Mouse (Mus musculus): Measurements from ENCODE around the gene Man2a2.

Gene Man2a2

GRCm38 (mm10) chr7:80370649-80371040, 530 bp downstream of the Man2a2 start:
- Histone ChIP-seq H3K36me3 (ENCODE audit: insufficient read depth, low read length) (peaks cover 21% of the 10 kb centered on the region), H3K4me3 (replicated peaks; ENCODE audit: low read length) (peak overlapping the region; percentile 86), H3K4me1 (replicated peaks; ENCODE audit: low read depth, low read length) (peaks cover 41% of the 10 kb centered on the region), H3K27me3 (ENCODE audit: insufficient read depth, low read length) (peaks cover 56% of the 10 kb centered on the region), H3K9me3 (ENCODE audit: low read length) (no peaks in the 10 kb centered on the region)
- TF ChIP-seq CTCF (conservative IDR thresholded peaks at IDR 0.05; ENCODE audit: low read length) = no peak
- TF ChIP-seq POU5F1 (IDR thresholded peaks at IDR 0.05; ENCODE audit: borderline replicate concordance, low read length) = no peak
- TF ChIP-seq NANOG (IDR thresholded peaks at IDR 0.05; ENCODE audit: borderline replicate concordance, low read length) = no peak

- Histone ChIP-seq H3K36me3 (ENCODE audit: insufficient read depth, low read length) (peaks cover 21% of the 10 kb centered on the region), H3K4me1 (replicated peaks; ENCODE audit: low read depth, low read length) (peaks cover 41% of the 10 kb centered on the region), H3K27me3 (ENCODE audit: insufficient read depth, low read length) (peaks cover 53% of the 10 kb centered on the region), H3K9me3 (ENCODE audit: low read length) (no peaks in the 10 kb centered on the region), H3K4me3 (replicated peaks; ENCODE audit: low read length) (peak overlapping the region; percentile 86)
- TF ChIP-seq CTCF (conservative IDR thresholded peaks at IDR 0.05; ENCODE audit: low read length) = no peak
- no peak for TF ChIP-seq NANOG (IDR thresholded peaks at IDR 0.05; ENCODE audit: borderline replicate concordance, low read length)
- TF ChIP-seq POU5F1 (IDR thresholded peaks at IDR 0.05; ENCODE audit: borderline replicate concordance, low read length) = no peak
Observed at GRCm38 (mm10) chr7:80369967-80370431, 1.2 kb downstream of the Man2a2 start.

GRCm38 (mm10) chr7:80369461-80369860, 1.7 kb downstream of the Man2a2 start:
- H3K4me1 ChIP-seq (replicated peaks; ENCODE audit: low read depth, low read length) = peaks cover 41% of the 10 kb centered on the region
- no peak overlapping the region for H3K4me3 ChIP-seq (replicated peaks; ENCODE audit: low read length)
- TF ChIP-seq NANOG (IDR thresholded peaks at IDR 0.05; ENCODE audit: borderline replicate concordance, low read length) = no peak
- no peak for TF ChIP-seq POU5F1 (IDR thresholded peaks at IDR 0.05; ENCODE audit: borderline replicate concordance, low read length)
- TF ChIP-seq CTCF (conservative IDR thresholded peaks at IDR 0.05; ENCODE audit: low read length) = no peak
- peaks cover 21% of the 10 kb centered on the region for H3K36me3 ChIP-seq (ENCODE audit: insufficient read depth, low read length)
- H3K9me3 ChIP-seq (ENCODE audit: low read length) = no peaks in the 10 kb centered on the region
- peaks cover 52% of the 10 kb centered on the region for H3K27me3 ChIP-seq (ENCODE audit: insufficient read depth, low read length)

- H3K27me3 ChIP-seq (ENCODE audit: insufficient read depth, low read length) = peaks cover 45% of the 10 kb centered on the region
- H3K4me3 ChIP-seq (replicated peaks; ENCODE audit: low read length) = peak overlapping the region; percentile 64
- TF ChIP-seq NANOG (IDR thresholded peaks at IDR 0.05; ENCODE audit: borderline replicate concordance, low read length) (no peak), POU5F1 (IDR thresholded peaks at IDR 0.05; ENCODE audit: borderline replicate concordance, low read length) (no peak), CTCF (conservative IDR thresholded peaks at IDR 0.05; ENCODE audit: low read length) (no peak)
- peaks cover 36% of the 10 kb centered on the region for H3K4me1 ChIP-seq (replicated peaks; ENCODE audit: low read depth, low read length)
- H3K36me3 ChIP-seq (ENCODE audit: insufficient read depth, low read length) = peaks cover 21% of the 10 kb centered on the region
- no peaks in the 10 kb centered on the region for H3K9me3 ChIP-seq (ENCODE audit: low read length)
Observed at GRCm38 (mm10) chr7:80368635-80369421, 2.3 kb downstream of the Man2a2 start.

- peak overlapping the region; percentile 64 for H3K4me3 ChIP-seq (replicated peaks; ENCODE audit: low read length)
- no peaks in the 10 kb centered on the region for H3K9me3 ChIP-seq (ENCODE audit: low read length)
- H3K4me1 ChIP-seq (replicated peaks; ENCODE audit: low read depth, low read length) = peaks cover 35% of the 10 kb centered on the region
- H3K36me3 ChIP-seq (ENCODE audit: insufficient read depth, low read length) = peaks cover 21% of the 10 kb centered on the region
- TF ChIP-seq NANOG (IDR thresholded peaks at IDR 0.05; ENCODE audit: borderline replicate concordance, low read length) (no peak), CTCF (conservative IDR thresholded peaks at IDR 0.05; ENCODE audit: low read length) (no peak), POU5F1 (IDR thresholded peaks at IDR 0.05; ENCODE audit: borderline replicate concordance, low read length) (no peak)
- peaks cover 37% of the 10 kb centered on the region for H3K27me3 ChIP-seq (ENCODE audit: insufficient read depth, low read length)
Observed at GRCm38 (mm10) chr7:80368009-80368408, 3.2 kb downstream of the Man2a2 start.

- peaks cover 34% of the 10 kb centered on the region for H3K27me3 ChIP-seq (ENCODE audit: insufficient read depth, low read length)
- no peak overlapping the region for H3K4me3 ChIP-seq (replicated peaks; ENCODE audit: low read length)
- no peaks in the 10 kb centered on the region for H3K9me3 ChIP-seq (ENCODE audit: low read length)
- TF ChIP-seq NANOG (IDR thresholded peaks at IDR 0.05; ENCODE audit: borderline replicate concordance, low read length) (no peak), CTCF (conservative IDR thresholded peaks at IDR 0.05; ENCODE audit: low read length) (no peak), POU5F1 (IDR thresholded peaks at IDR 0.05; ENCODE audit: borderline replicate concordance, low read length) (no peak)
- H3K36me3 ChIP-seq (ENCODE audit: insufficient read depth, low read length) = peaks cover 21% of the 10 kb centered on the region
- H3K4me1 ChIP-seq (replicated peaks; ENCODE audit: low read depth, low read length) = peaks cover 42% of the 10 kb centered on the region
Observed at GRCm38 (mm10) chr7:80367232-80367631, 3.9 kb downstream of the Man2a2 start.

- peaks cover 21% of the 10 kb centered on the region for H3K36me3 ChIP-seq (ENCODE audit: insufficient read depth, low read length)
- H3K27me3 ChIP-seq (ENCODE audit: insufficient read depth, low read length) = peaks cover 26% of the 10 kb centered on the region
- peaks cover 46% of the 10 kb centered on the region for H3K4me1 ChIP-seq (replicated peaks; ENCODE audit: low read depth, low read length)
- H3K9me3 ChIP-seq (ENCODE audit: low read length) = no peaks in the 10 kb centered on the region
- H3K4me3 ChIP-seq (replicated peaks; ENCODE audit: low read length) = no peak overlapping the region
- TF ChIP-seq POU5F1 (IDR thresholded peaks at IDR 0.05; ENCODE audit: borderline replicate concordance, low read length) (no peak), NANOG (IDR thresholded peaks at IDR 0.05; ENCODE audit: borderline replicate concordance, low read length) (no peak), CTCF (conservative IDR thresholded peaks at IDR 0.05; ENCODE audit: low read length) (no peak)
Observed at GRCm38 (mm10) chr7:80365759-80366158, 5.4 kb downstream of the Man2a2 start.

GRCm38 (mm10) chr7:80360435-80360834, 10.7 kb downstream of the Man2a2 start:
- Histone ChIP-seq H3K9me3 (ENCODE audit: low read length) (no peaks in the 10 kb centered on the region), H3K36me3 (ENCODE audit: insufficient read depth, low read length) (peaks cover 14% of the 10 kb centered on the region), H3K27me3 (ENCODE audit: insufficient read depth, low read length) (no peaks in the 10 kb centered on the region), H3K4me1 (replicated peaks; ENCODE audit: low read depth, low read length) (peaks cover 41% of the 10 kb centered on the region), H3K4me3 (replicated peaks; ENCODE audit: low read length) (peak overlapping the region; percentile 42; the same call in 1 of the 2 replicates)
- TF ChIP-seq NANOG (IDR thresholded peaks at IDR 0.05; ENCODE audit: borderline replicate concordance, low read length) = no peak
